Mouse (Mus musculus) E14TG2a.4 (cell line): Measurements from ENCODE around the gene 2410004P03Rik.
"Not testable (repeated sequence)": the region's sequence is repeated elsewhere in the genome, so short reads cannot be mapped to it uniquely, and the experiment has no call there.

Experiments
- H3K27me3 ChIP-seq: 2 replicates; pipeline ENCODE4 v1.6.1; 2014; ENCODE audit warnings: low read length, control low read depth; ENCODE audit not compliant: insufficient read depth
- H3K36me3 ChIP-seq: 2 replicates; pipeline ENCODE4 v1.6.1; 2014; ENCODE audit warnings: low read length, control low read depth; ENCODE audit not compliant: insufficient read depth
- H3K4me1 ChIP-seq: replicated peaks from 2 replicates; pipeline ENCODE4 v1.6.1; 2014; ENCODE audit warnings: low read depth, low read length, control low read depth
- H3K4me3 ChIP-seq: replicated peaks from 2 replicates; pipeline ENCODE4 v1.5.1; 2014; ENCODE audit warnings: mild to moderate bottlenecking, low read length
- H3K9me3 ChIP-seq: 2 replicates; pipeline ENCODE4 v1.6.1; 2014; ENCODE audit warnings: low read length, control low read depth
- CTCF ChIP-seq: conservative IDR thresholded peaks from 2 replicates; pipeline ENCODE4 v1.5.1; 2014; ENCODE audit warnings: low read length
- NANOG ChIP-seq: IDR thresholded peaks from 2 replicates; pipeline ENCODE4 v1.6.1; 2014; ENCODE audit warnings: borderline replicate concordance, low read length, mixed read lengths
- POU5F1 ChIP-seq: IDR thresholded peaks from 2 replicates; pipeline ENCODE4 v1.6.1; 2014; ENCODE audit warnings: low read length, borderline replicate concordance

The 2410004P03Rik gene

GRCm38 (mm10) chr12:17034671-17035070, 23.1 kb upstream of the 2410004P03Rik start:
- no peaks in the 10 kb centered on the region for H3K36me3 ChIP-seq
- H3K4me1 ChIP-seq = peaks cover 31% of the 10 kb centered on the region
- H3K9me3 ChIP-seq = no peaks in the 10 kb centered on the region
- H3K4me3 ChIP-seq = no peak overlapping the region
- no peak for TF ChIP-seq CTCF
- TF ChIP-seq NANOG = no peak
- TF ChIP-seq POU5F1 = no peak
- H3K27me3 ChIP-seq = no peaks in the 10 kb centered on the region

- no peak overlapping the region for H3K4me3 ChIP-seq
- TF ChIP-seq NANOG (no peak), CTCF (no peak), POU5F1 (no peak)
- no peaks in the 10 kb centered on the region for H3K36me3 ChIP-seq
- peaks cover 31% of the 10 kb centered on the region for H3K4me1 ChIP-seq
- no peaks in the 10 kb centered on the region for H3K27me3 ChIP-seq
- H3K9me3 ChIP-seq = no peaks in the 10 kb centered on the region
Measured at GRCm38 (mm10) chr12:17033464-17033841, 21.9 kb upstream of the 2410004P03Rik start.

- Histone ChIP-seq H3K4me3 (no peak overlapping the region), H3K36me3 (no peaks in the 10 kb centered on the region), H3K9me3 (0 out of 2 replicates have a peak, but pooled peaks cover 4% of the 10 kb centered on the region), H3K27me3 (no peaks in the 10 kb centered on the region), H3K4me1 (peaks cover 31% of the 10 kb centered on the region)
- no peak for TF ChIP-seq POU5F1
- no peak for TF ChIP-seq NANOG
- peak; percentile 39 for TF ChIP-seq CTCF
Measured at GRCm38 (mm10) chr12:17032694-17033463, 21.4 kb upstream of the 2410004P03Rik start.

- H3K9me3 ChIP-seq = peaks cover 12% of the 10 kb centered on the region; the same call in 1 of the 2 replicates
- no peaks in the 10 kb centered on the region for H3K36me3 ChIP-seq
- no peak overlapping the region for H3K4me3 ChIP-seq
- 0 out of 2 replicates have a peak, but pooled peaks cover 3% of the 10 kb centered on the region for H3K4me1 ChIP-seq
- TF ChIP-seq POU5F1 (no peak), CTCF (no peak), NANOG (no peak)
- no peaks in the 10 kb centered on the region for H3K27me3 ChIP-seq
Measured at GRCm38 (mm10) chr12:17024554-17025110, 13.1 kb upstream of the 2410004P03Rik start.

- peaks cover 8% of the 10 kb centered on the region; the same call in 1 of the 2 replicates for H3K9me3 ChIP-seq
- no peaks in the 10 kb centered on the region for H3K36me3 ChIP-seq
- TF ChIP-seq NANOG (no peak), POU5F1 (no peak), CTCF (no peak)
- no peaks in the 10 kb centered on the region for H3K27me3 ChIP-seq
- no peak overlapping the region for H3K4me3 ChIP-seq
- 0 out of 2 replicates have a peak, but pooled peaks cover 5% of the 10 kb centered on the region for H3K4me1 ChIP-seq
Measured at GRCm38 (mm10) chr12:17022145-17022544, 10.6 kb upstream of the 2410004P03Rik start.

- not testable (repeated sequence) for H3K4me1 ChIP-seq, H3K4me3 ChIP-seq, H3K36me3 ChIP-seq, H3K27me3 ChIP-seq, H3K9me3 ChIP-seq
Measured at GRCm38 (mm10) chr12:17021125-17021524, 9.6 kb upstream of the 2410004P03Rik start.

- Histone ChIP-seq H3K9me3 (peaks cover 27% of the 10 kb centered on the region), H3K4me1 (0 out of 2 replicates have a peak, but pooled peaks cover 2% of the 10 kb centered on the region), H3K4me3 (no peak overlapping the region), H3K27me3 (peaks cover 5% of the 10 kb centered on the region; the same call in 1 of the 2 replicates), H3K36me3 (no peaks in the 10 kb centered on the region)
- peak; percentile 20; the same call in 1 of the 2 replicates for TF ChIP-seq CTCF
- TF ChIP-seq POU5F1 = no peak
Measured at GRCm38 (mm10) chr12:17018468-17018867, 6.9 kb upstream of the 2410004P03Rik start.

- peaks cover 14% of the 10 kb centered on the region for H3K27me3 ChIP-seq
- TF ChIP-seq NANOG = no peak
- TF ChIP-seq CTCF = no peak
- TF ChIP-seq POU5F1 = no peak
- peaks cover 20% of the 10 kb centered on the region for H3K9me3 ChIP-seq
Measured at GRCm38 (mm10) chr12:17015711-17016110, 4.2 kb upstream of the 2410004P03Rik start.

More at GRCm38 (mm10) chr12:17015711-17016110, 4.2 kb upstream of the 2410004P03Rik start:
- Histone ChIP-seq H3K36me3 (no peaks in the 10 kb centered on the region), H3K4me3 (no peak overlapping the region), H3K4me1 (peaks cover 10% of the 10 kb centered on the region)
